Mouse (Mus musculus) spleen, postnatal 36 days (tissue): ENCODE results near the gene Vmn1r235.
"Not testable (repeated sequence)": the region's sequence is repeated elsewhere in the genome, so short reads cannot be mapped to it uniquely, and the experiment has no call there.

Experiments
- DNase-seq, 2 experiments: peaks; one replicate each; pipeline ENCODE4 v3.0.0; 2022; ENCODE audit warnings: low spot score in 2 of 2, mixed read lengths in 1 of 2

Vmn1r235 gene

DNA sequence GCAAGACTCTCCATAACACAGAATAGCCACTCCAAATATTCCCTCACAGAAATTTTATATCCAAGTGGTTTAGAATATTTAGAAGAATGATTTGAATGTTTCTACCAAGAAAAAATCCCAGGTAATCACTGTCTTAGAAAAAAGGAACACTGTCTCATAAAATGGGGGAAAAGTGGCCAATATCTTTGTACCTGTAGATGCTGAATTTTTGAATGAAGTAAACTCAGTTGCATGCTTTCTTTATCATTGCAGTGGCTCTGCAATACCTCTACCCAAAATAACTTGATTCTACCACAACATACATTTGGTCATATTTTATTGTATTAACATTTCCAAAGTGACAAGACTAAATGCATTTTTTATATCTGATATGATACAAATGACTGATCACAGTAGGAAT, at the start of gene Vmn1r235:
Gene Vmn1r235, plus strand, starts transcription at position 301 of the 400 bp plus-strand sequence.
- no peak for DNase-seq

DNA sequence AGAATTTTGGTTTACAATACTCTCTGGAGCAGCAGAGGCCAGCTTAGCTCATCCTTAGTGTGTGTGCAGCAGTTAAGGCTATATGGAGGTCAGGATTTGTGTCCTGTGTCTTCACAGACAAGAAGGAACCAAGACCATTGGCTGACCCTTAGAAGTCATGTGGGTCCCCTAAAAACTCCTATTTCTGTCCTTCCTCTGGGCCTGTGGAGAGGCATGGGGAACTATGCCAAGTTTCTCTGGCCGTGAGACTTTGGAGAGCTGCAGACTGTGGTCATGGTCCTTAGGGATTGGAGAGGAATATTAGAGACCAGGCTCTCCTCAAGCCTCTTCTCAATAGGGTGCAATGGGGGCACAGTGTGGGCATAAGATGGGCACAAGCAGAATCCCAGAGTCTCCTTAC, 45.1 kb upstream of the Vmn1r235 start:
- not testable (repeated sequence) for DNase-seq

GRCm38 (mm10) chr17:21225787-21226186, 30.4 kb upstream of the Vmn1r235 start, which contains the start of gene Vmn1r234:
TSS of gene Vmn1r234 (plus strand) at chr17:21226087.
- DNase-seq, result no peak

- DNase-seq, result peak; percentile 17 to 39
These were observed 24.6 kb upstream of the Vmn1r235 start for GRCm38 (mm10) chr17:21231654-21232053.

GRCm38 (mm10) chr17:21272103-21272502, 15.9 kb downstream of the Vmn1r235 start:
- peak; percentile 36 to 52 for DNase-seq

DNA sequence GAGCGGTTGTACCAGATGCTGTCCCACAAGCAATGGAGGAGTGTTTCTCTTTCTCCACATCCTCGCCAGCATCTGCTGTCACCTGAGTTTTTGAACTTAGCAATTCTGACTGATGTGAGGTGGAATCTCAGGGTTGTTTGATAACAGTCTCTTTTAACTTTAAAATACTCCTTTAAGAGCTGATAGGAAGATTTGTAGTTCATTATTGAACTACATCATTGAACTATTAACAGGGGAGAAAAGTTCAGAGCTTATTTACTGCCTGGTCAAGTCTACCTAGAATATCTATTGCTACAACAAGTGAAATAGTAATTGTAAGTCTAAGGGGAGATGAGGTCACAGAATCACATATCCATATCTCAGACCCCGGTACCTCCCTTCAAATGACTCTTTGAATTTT, 26.4 kb downstream of the Vmn1r235 start, which contains the start of gene Vmn1r236:
Gene Vmn1r236, plus strand, starts transcription at position 301 of the 400 bp plus-strand sequence.
- DNase-seq, result no peak

GRCm38 (mm10) chr17:21284395-21284794, 28.2 kb downstream of the Vmn1r235 start:
- DNase-seq, result no peak

GRCm38 (mm10) chr17:21289695-21290094, 33.5 kb downstream of the Vmn1r235 start:
- no peak for DNase-seq

DNA sequence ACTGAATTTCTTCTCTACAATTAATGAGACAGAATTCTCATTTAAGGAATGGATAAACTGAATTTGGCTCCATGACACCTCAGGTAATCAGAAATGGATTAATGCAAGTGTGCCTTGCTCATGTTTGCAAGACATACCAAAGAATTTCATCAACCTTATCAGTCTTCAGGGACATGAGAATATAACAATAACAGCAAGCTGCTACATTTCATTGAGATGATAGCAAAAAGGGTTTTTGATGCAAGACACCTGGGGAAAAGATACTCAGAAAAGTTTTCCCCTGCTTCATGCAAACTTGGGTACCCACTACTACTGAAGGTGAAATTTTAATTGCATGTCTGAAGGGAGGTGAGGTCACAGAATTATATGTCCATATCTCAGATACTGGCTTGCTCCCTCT, 55.4 kb downstream of the Vmn1r235 start, which contains the start of gene Vmn1r237:
Gene Vmn1r237, plus strand, starts transcription at position 301 of the 400 bp plus-strand sequence.
- DNase-seq, result no peak
